Mouse (Mus musculus) small intestine, adult 2 months (tissue): ENCODE data around the gene Zmynd8.

ENCODE experiments used
- CTCF ChIP-seq: fragments of 200-500 bp; IDR thresholded peaks from 2 replicates; pipeline ENCODE4 v1.5.1; 2012; ENCODE audit warnings: low read depth, mild to moderate bottlenecking, control low read depth, inconsistent platforms, low read length, moderate library complexity, mixed read lengths; ENCODE audit not compliant: insufficient replicate concordance, insufficient read length; ENCODE audit errors: extremely low read depth
- POLR2A ChIP-seq: fragments of 200-500 bp; IDR thresholded peaks from 2 replicates; pipeline ENCODE4 v1.6.1; 2012; ENCODE audit warnings: low read depth, mild to moderate bottlenecking, control low read depth, inconsistent platforms, low read length, moderate library complexity

GRCm38 (mm10) chr2:165936106-165936505 is 37.3 kb upstream of the Zmynd8 start:
- TF ChIP-seq CTCF (no peak), POLR2A (no peak)
